Mouse (Mus musculus) WW6 (cell line): ENCODE measurements at regions not wholly inside any gene's neighbourhood (a gene's known extent, or its start where the extent isn't known, plus 50 kb on each side); places are given as distances from the start of the nearest gene placed in this dataset.
"Not testable (repeated sequence)": the region's sequence is repeated elsewhere in the genome, so short reads cannot be mapped to it uniquely, and the experiment has no call there.

ENCODE experiments used
- DNase-seq: peaks from one replicate; pipeline ENCODE4 v3.0.0-alpha.2; 2013; ENCODE audit warnings: low read depth, low spot score

DNA sequence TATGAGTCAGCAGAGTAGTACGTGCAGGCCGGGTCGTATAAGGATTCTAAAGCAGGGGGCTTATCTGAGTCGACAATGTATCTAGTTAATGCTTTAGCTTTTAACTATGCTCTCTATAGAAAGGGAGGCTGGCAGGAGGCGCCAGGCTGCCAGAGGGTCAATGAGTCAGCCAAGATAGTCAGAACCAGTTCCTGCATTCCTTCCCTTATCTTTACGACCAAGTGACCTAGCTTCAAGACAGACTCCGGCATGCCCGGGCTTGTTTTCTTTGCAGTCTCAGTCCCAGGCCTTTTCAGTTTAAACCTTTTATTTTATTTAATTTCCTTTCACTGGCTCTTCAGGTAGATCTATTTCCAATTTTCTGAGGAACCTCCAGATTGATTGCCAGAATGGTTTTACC, 374.0 kb upstream of the Nrxn1 start:
- DNase-seq, result no peak

DNA sequence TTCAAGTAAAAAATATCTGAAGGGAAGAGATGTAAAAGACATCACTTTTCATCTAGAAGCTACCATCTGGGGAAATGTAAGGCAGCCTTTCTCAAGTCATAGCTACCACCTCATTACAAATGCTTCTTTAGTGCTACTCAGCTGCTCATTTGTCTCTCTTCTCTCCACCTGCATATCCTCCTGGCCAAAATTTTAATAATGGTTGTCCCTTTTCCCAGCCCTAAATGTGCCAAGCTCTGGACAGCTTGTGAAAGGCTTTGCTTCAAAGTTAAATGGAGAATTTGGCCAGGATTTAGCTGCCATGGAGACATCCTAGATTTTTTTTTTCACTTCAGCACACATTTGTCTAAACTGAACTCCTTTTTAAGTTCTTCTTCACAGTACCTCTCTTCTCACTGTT, 358.8 kb upstream of the Nrxn1 start:
- DNase-seq, result no peak

- DNase-seq, result not testable (repeated sequence)
Observed at GRCm38 (mm10) chr17:91431780-91432720, 339.2 kb upstream of the Nrxn1 start.

DNA sequence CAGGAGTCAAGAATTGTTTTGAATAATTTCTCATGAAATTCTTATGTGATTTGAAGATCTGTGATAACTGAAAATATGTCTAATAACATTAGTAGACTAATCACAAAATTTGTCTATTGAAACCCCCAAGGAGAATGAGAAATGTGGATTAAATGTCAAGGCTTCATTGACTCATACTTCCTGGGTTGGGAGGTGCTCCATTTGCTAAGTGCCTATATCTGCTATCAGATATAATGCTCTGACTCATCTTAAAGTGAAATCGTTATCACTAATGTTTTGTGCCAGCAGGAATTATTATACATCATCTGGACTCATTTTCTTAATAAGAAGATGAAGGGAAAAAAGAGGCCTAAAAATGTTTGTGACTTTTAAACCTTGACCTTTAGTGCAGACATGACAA, 337.5 kb upstream of the Nrxn1 start:
- no peak for DNase-seq

DNA sequence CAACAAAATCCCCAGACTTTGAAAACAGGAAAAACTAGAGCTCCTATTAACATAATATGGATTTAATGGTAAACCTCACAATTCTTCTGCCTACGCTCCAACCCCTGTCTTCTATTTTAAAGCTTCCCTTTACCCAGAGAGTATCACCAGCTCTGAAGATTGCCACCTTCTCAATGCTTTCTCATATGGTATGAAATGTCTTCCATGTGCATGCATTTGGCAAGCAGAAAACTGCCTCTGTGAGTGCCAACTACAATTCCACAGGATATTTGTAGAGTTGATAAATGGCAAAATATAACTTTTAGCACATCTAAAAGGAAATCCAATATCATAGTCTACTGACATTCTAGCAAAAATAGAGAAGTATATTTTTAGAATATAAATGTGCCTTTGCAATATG, 332.2 kb upstream of the Nrxn1 start:
- DNase-seq, result no peak

DNA sequence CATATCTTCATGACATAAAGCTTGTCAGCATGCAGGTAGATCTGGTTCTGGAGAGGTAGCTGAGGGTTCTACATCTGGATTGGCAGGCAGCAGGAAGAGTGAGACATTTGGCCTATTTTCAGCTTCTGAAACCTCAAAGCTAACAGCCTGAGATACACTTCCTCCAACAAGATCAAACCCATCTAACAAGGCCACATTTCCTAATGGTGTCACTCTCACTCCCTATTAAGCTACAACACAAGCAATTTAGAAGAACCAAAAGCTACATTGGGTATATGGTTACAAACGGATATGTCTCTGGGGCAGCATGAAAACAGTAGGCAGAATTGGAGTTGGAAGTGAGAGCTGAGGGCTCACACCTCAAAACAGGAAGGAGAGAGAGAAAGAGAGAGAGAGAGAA, 325.7 kb upstream of the Nrxn1 start:
- DNase-seq, result no peak

DNA sequence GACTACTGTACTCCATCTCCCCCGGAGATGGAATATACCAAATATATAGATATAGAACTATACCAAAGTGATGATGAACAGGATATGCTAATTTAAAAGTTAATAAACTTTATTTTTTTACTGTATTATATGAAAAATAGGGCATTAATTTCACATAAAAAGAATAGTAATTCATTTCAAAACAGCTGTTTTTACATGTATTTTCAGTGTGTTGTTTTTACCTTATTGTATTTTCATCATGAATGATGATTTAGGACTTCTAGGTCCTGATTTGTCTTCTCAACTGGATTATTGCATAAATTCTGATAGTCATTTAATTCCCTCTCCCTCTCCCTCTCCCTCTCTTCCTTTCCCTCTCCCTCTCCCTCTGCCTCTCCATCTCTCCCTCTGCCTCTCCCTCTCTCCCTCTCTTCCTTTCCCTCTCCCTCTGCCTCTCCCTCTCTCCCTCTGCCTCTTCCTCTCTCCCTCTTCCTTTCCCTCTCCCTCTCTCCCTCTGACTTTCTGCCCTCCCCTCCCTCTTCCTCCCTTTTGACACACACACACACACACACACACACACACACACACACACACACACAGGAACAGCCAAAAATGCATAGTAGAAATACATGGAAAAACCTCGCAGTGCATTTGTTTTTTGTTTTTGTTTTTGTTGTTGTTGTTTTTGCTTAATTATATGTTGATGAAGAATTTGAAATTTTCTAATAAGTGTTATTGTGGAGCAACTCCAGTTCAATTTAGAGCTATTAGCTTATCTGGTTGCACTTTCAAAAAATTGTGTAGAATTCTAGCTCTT, 298.3 kb upstream of the Nrxn1 start:
- DNase-seq, result no peak

DNA sequence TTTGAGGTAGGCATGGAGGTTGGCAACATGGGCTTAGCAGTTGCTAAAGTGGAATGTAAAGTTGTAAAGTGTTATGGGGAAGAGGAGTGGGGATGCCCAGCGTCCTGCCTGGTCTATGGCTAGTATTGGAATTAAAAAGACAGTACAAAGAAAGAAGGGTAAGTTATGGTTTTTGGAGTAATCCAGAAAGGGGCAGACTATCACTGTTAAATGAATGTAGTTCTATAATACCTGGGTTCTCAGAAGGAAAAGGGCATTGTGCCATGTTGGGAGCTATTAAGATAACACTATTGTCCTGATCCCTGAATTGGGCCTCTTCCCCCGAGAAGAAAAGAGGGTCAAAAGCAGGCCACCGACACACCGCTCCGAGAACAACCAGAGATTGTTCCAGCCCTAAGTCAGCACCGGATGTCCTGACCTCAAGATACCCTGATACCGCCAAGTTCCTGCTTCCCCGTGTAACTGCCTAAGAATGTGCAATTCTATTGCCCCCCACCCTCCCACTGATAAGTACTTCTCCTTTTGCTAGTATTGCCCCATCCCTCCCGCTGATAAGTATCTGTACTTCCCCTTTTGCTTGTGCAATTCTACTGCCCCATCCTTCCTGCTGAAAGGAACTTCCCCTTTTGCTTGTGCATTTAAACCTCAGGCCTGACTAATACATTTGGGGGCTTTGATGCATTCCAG, 297.2 kb upstream of the Nrxn1 start:
- DNase-seq, result not testable (repeated sequence)

GRCm38 (mm10) chr17:91388521-91388920, 295.6 kb upstream of the Nrxn1 start:
- DNase-seq, result no peak

- DNase-seq, result no peak
Observed at GRCm38 (mm10) chr17:91388039-91388438, 295.2 kb upstream of the Nrxn1 start.

DNA sequence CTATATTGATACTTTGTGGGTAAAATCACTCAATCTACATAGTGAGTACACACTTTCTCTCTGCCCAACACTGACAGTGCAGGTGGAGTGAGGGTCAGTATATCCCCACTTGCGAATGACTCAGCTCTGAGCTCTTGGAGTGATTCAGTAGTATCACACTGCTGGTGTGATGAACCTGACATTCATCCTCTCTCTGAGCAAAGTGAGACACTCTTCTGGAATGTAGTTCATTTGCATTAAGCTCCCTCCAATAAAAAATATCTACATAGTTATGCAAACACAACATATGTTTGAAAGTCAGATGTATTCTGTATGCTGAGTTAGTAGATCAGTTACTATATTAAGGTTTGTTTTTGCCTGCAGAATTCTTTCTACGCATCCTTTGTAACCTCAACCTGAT, 293.1 kb upstream of the Nrxn1 start:
- DNase-seq, result no peak

DNA sequence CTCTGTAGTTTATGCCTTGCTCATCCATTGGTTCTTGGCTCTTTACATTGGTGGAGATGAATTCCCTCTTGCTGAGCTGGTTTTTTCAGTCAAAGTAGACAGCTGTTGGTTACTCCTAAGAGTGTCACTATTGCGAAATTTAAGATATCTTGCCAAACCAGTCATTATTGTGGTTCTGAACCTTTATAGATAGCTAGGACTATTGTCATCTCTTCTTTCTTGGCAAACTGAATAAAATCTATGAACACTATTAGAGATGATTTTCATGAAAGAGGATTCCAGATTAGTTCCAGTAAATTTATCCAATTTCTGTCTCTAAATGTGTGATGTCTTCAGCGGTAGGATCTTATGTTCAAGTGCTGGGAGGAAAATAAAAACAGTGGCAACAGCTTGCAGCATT, 275.3 kb upstream of the Nrxn1 start:
- DNase-seq, result no peak

- no peak for DNase-seq
Observed at GRCm38 (mm10) chr17:91361261-91361660, 268.4 kb upstream of the Nrxn1 start.

GRCm38 (mm10) chr17:91352107-91352506, 259.2 kb upstream of the Nrxn1 start:
- no peak for DNase-seq

GRCm38 (mm10) chr17:91336882-91337281, 244.0 kb upstream of the Nrxn1 start:
- no peak for DNase-seq

DNA sequence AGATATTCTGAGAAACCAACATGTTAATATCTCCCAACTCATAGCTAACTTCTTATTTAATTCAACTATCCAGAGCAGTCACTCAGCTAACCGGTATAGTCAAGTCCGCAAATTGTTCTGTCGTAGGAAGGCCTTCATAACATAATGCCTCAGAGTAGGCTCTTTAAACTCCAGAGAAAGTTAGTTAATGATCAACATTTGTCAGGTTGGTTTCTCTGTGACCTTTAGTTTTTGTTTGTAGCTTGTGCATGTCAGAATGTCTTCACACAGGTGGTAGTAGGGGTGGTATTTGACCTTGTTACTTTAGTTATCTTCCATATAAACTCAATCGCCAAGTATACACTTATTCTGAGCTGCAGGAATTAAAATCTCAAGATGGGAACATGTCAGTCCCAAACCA, 240.9 kb upstream of the Nrxn1 start:
- no peak for DNase-seq

- no peak for DNase-seq
Observed at GRCm38 (mm10) chr17:91333202-91333601, 240.3 kb upstream of the Nrxn1 start.

DNA sequence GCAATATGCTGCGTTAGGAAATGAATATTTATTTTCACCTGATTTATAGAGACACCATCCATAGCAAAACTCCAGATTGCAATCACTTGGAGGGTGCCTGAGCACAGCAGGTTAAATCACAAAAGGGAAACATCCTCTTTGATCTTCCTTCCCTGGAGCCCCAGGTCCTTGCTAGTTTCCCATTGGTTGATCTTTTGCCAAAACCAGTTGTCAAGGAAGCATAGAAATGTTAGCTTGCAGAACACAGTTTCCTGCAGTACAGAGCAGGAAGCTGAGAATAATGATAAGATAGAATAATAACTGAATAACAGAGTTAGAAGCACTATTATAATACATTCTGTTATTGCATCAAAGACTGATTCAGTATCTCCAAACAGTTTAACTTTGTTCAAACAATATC, 231.5 kb upstream of the Nrxn1 start:
- DNase-seq, result no peak

GRCm38 (mm10) chr17:91286875-91287274, 194.0 kb upstream of the Nrxn1 start:
- DNase-seq, result no peak

DNA sequence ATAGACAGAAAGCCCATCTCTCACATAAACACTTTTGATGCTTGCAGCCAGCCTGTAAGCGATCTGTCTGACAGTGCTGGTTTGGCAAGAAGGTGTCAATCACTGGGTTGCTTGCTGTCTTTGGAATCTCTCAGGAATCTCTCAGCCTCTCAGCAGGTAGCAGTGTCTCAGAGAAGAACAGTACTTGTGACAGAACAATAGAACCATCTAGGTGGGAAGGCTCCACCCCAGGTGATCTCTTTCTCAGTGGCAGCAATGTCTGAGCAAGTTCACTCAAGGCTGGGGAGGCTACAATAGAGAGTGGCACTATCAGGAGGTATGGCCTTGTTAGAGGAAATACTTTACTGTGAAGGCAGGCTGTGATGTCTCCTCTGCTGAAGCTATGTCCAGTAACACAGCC, 181.5 kb upstream of the Nrxn1 start:
- peak; percentile 36 for DNase-seq

GRCm38 (mm10) chr17:91238719-91239118, 145.8 kb upstream of the Nrxn1 start:
- no peak for DNase-seq

DNA sequence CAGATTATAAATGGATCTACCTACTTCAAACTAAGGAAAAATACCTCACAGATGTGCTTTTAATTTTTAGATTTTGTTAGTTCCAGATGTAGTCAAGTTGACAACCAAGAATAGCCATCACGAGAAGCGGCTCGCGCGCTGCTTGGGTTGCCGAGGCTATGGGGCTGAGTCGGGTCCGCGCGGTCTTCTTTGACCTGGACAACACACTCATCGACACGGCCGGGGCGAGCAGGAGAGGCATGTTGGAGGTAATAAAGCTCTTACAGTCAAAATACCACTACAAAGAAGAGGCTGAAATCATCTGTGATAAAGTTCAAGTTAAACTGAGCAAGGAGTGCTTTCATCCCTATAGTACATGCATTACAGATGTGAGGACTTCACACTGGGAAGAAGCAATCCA, 143.8 kb upstream of the Nrxn1 start:
- not testable (repeated sequence) for DNase-seq
